Mouse (Mus musculus) liver, embryonic 14.5 days (tissue): ENCODE results near the gene Aqp9.

Source experiments
- CTCF ChIP-seq: IDR thresholded peaks from 2 replicates; pipeline ENCODE4 v1.5.1; 2016; ENCODE audit warnings: antibody characterized with exemption, low read depth, control low read depth
- EP300 ChIP-seq: IDR thresholded peaks from 2 replicates; pipeline ENCODE4 v1.6.1; 2016; ENCODE audit warnings: antibody characterized with exemption, low read depth

DNA sequence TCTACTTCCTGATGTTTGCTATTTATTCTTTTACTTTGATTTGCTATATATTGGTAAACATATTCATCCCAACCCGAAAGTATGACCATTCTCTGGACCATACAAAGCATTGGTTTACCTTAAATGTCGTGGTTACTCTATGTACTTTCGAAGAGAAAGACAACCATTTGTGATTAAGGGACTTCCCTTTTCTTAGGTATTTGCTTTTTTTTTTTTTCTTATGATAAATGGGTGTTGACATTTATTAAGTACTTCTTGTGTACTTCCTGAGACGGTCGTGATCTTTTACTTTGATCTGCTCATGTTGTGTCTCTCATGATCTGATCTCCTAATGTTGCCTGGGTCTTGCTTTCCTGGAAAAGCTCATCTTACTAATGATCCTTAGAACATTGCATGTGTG lies 30.3 kb upstream of the Aqp9 start:
- TF ChIP-seq CTCF: no peak
- no peak for TF ChIP-seq EP300
